Mouse (Mus musculus): ENCODE results near the gene A730009L09Rik.

DNA sequence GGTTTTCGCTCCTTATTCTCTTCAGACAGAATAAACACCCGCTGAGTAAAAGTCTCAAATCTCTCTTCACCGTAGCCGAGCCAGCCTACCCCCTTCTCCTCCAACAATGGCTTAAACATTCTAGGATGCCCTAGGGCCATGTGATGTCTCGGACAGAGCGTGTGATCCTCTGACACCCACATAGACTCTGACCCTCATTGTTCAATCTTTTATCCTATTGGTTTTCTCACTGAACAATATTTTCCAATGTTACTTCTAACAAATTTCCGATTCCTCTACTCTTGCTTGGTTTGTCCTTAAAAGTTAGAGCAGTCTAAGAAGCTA lies 45.3 kb downstream of the A730009L09Rik start:
- TF ChIP-seq CTCF (IDR thresholded peaks at IDR 0.05; ENCODE audit: low read depth): no peak
- no peak for TF ChIP-seq EP300 (optimal IDR thresholded peaks at IDR 0.05)

All from stomach, postnatal 0 days (tissue).